Mouse (Mus musculus) intestine, postnatal 0 days (tissue): ENCODE measurements around the gene Corin. TPM values are rescaled to one million over a fixed set of nuclear protein-coding genes. Genes with fewer than 3 reads are reported as not detected.
A peak's percentile ranks its signal among the peaks of the same experiment; 100 is the strongest.

ENCODE experiments used
- ATAC-seq: fragments of 200-750 bp; cut with Nextera tagmentation; 2 replicates; pipeline ENCODE4 v1.8.0; 2017; ENCODE audit warnings: mild to moderate bottlenecking, moderate TSS enrichment, moderate library complexity
- H3K27ac ChIP-seq: fragments of 300-500 bp; sonication (generic); 2 replicates; pipeline ENCODE4 v1.5.1; 2014; ENCODE audit warnings: mild to moderate bottlenecking, low read depth, low read length, moderate library complexity
- H3K27me3 ChIP-seq: fragments of 300-500 bp; sonication (generic); replicated peaks from 2 replicates; pipeline ENCODE4 v1.6.1; 2014; ENCODE audit warnings: low read length, mixed read lengths; ENCODE audit not compliant: control insufficient read depth, insufficient read depth
- H3K36me3 ChIP-seq: fragments of 300-500 bp; sonication (generic); 2 replicates; pipeline ENCODE4 v1.6.1; 2014; ENCODE audit warnings: mild to moderate bottlenecking, moderate library complexity; ENCODE audit not compliant: control insufficient read depth, insufficient read depth
- H3K4me1 ChIP-seq: fragments of 300-500 bp; sonication (generic); replicated peaks from 2 replicates; pipeline ENCODE4 v1.6.1; 2014; ENCODE audit warnings: antibody characterized with exemption, low read length, mixed read lengths; ENCODE audit not compliant: control insufficient read depth, insufficient read depth
- H3K4me2 ChIP-seq: fragments of 300-500 bp; sonication (generic); replicated peaks from 2 replicates; pipeline ENCODE4 v1.6.1; 2014; ENCODE audit warnings: low read depth, mild to moderate bottlenecking, moderate library complexity
- H3K4me3 ChIP-seq: fragments of 300-500 bp; sonication (generic); 2 replicates; pipeline ENCODE4 v1.5.1; 2014; ENCODE audit warnings: low read depth, low read length
- H3K9ac ChIP-seq: fragments of 300-500 bp; sonication (generic); 2 replicates; pipeline ENCODE4 v1.6.1; 2014; ENCODE audit warnings: mild to moderate bottlenecking, low read depth, low read length
- H3K9me3 ChIP-seq: fragments of 300-500 bp; sonication (generic); 2 replicates; pipeline ENCODE4 v1.6.1; 2016; ENCODE audit warnings: mixed run types; ENCODE audit not compliant: control insufficient read depth
- CTCF ChIP-seq: sonication (generic); IDR thresholded peaks from 2 replicates; pipeline ENCODE4 v1.5.1; 2016; ENCODE audit warnings: low read depth, mild to moderate bottlenecking, control low read depth, antibody characterized with exemption, moderate library complexity
- WGBS: fragments of 180-500 bp; shearing (Covaris S2); extraction: QIAGEN DNeasy Blood & Tissue Kit; methylation state at CpG from one replicate; pipeline ENCODE4 v1.1.7; 2014; 5-methylcytosine and 5-hydroxymethylcytosine counted together
- polyA plus RNA-seq: library from polyadenylated mRNA; unstranded; fragments of >200 nt; fragmentation: Nextera tagmentation; extraction: Ambion mirVana; gene quantifications from 2 replicates; pipeline ENCODE4 v1.2.1, GENCODE M21; 2015

Corin gene
- polyA plus RNA-seq, 1 experiment from 2014 or later, result 0.09 TPM

DNA sequence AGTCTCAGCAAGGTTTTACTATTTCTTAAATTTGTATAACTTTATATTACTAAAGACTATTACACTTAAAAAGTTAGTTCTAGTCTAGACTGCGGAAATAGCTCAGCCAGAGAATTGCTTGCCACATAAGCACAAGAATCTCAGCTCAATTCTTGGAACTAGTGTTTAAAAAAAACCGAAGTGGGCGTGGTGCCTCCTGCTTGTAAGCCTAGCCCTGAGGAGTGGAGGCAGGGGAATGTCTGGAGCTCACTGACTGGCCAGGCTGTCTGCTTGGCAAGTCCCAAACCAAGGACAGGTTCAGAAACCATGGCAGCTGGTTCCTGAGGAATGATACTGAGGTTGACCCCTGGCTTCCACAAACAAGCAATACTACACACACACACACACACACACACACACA lies 72.4 kb downstream of the Corin start:
- no peak for TF ChIP-seq CTCF
- no peak overlapping the region for H3K27ac ChIP-seq
- no peak overlapping the region for H3K9ac ChIP-seq
- H3K4me1 ChIP-seq, result no peaks in the 10 kb centered on the region
- no peaks in the 10 kb centered on the region for H3K27me3 ChIP-seq
- H3K4me2 ChIP-seq, result no peak overlapping the region
- ATAC-seq, result no peak
- no peaks in the 10 kb centered on the region for H3K36me3 ChIP-seq
- no peaks in the 10 kb centered on the region for H3K9me3 ChIP-seq
- 56% methylated on average over 3 of the region's 3 CpGs for WGBS
- no peak overlapping the region for H3K4me3 ChIP-seq

- H3K27me3 ChIP-seq, result no peaks in the 10 kb centered on the region
- H3K9ac ChIP-seq, result no peak overlapping the region
- no peak for TF ChIP-seq CTCF
- no peaks in the 10 kb centered on the region for H3K9me3 ChIP-seq
- H3K4me3 ChIP-seq, result no peak overlapping the region
- WGBS, result 86% methylated on average over 4 of the region's 4 CpGs
- ATAC-seq, result no peak
- H3K27ac ChIP-seq, result no peak overlapping the region
- no peaks in the 10 kb centered on the region for H3K36me3 ChIP-seq
- H3K4me2 ChIP-seq, result no peak overlapping the region
- no peaks in the 10 kb centered on the region for H3K4me1 ChIP-seq
Measured at GRCm38 (mm10) chr5:72427556-72427955, 76.7 kb downstream of the Corin start.

GRCm38 (mm10) chr5:72425342-72426010 lies 78.8 kb downstream of the Corin start:
- no peak overlapping the region for H3K4me3 ChIP-seq
- no peak for ATAC-seq
- no peak overlapping the region for H3K9ac ChIP-seq
- no peaks in the 10 kb centered on the region for H3K9me3 ChIP-seq
- H3K27me3 ChIP-seq, result no peaks in the 10 kb centered on the region
- TF ChIP-seq CTCF, result no peak
- H3K4me1 ChIP-seq, result no peaks in the 10 kb centered on the region
- H3K27ac ChIP-seq, result no peak overlapping the region
- no peak overlapping the region for H3K4me2 ChIP-seq
- no peaks in the 10 kb centered on the region for H3K36me3 ChIP-seq

DNA sequence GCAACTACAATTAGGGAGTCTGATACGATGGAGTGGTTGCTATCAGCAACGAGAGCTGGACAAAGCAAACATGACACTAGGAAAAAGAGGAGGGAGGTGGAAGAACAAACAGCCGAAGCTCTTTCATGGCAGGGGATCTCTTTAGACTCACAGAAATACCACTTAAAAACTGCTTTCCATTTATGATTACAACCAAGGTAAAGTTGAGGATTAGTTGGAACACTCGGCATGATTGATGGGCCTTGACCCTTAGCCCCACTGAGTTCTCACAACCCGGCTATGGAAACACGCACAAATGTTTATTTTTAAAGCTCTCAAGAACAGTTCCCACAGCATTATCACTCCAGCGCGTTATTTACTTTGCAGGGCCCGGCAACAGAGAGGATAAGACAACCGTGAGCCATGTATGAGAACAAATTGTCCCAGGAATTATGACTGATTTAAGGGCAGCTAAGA lies 92.4 kb downstream of the Corin start:
- H3K9me3 ChIP-seq, result no peaks in the 10 kb centered on the region
- peak overlapping the region; percentile 21; the same call in 1 of the 2 replicates for H3K4me2 ChIP-seq
- no peak overlapping the region for H3K4me3 ChIP-seq
- no peak for TF ChIP-seq CTCF
- H3K9ac ChIP-seq, result no peak overlapping the region
- H3K36me3 ChIP-seq, result no peaks in the 10 kb centered on the region
- H3K4me1 ChIP-seq, result no peaks in the 10 kb centered on the region
- WGBS, result 6% methylated on average over 10 of the region's 10 CpGs
- no peaks in the 10 kb centered on the region for H3K27me3 ChIP-seq
- no peak overlapping the region for H3K27ac ChIP-seq
- no peak for ATAC-seq

GRCm38 (mm10) chr5:72410841-72411240 lies 93.4 kb downstream of the Corin start:
- H3K36me3 ChIP-seq, result no peaks in the 10 kb centered on the region
- TF ChIP-seq CTCF, result no peak
- no peaks in the 10 kb centered on the region for H3K4me1 ChIP-seq
- H3K27ac ChIP-seq, result no peak overlapping the region
- no peak overlapping the region for H3K4me3 ChIP-seq
- ATAC-seq, result no peak
- no peak overlapping the region for H3K4me2 ChIP-seq
- H3K9me3 ChIP-seq, result no peaks in the 10 kb centered on the region
- no peak overlapping the region for H3K9ac ChIP-seq
- no peaks in the 10 kb centered on the region for H3K27me3 ChIP-seq
- 74% methylated on average over 3 of the region's 3 CpGs for WGBS

DNA sequence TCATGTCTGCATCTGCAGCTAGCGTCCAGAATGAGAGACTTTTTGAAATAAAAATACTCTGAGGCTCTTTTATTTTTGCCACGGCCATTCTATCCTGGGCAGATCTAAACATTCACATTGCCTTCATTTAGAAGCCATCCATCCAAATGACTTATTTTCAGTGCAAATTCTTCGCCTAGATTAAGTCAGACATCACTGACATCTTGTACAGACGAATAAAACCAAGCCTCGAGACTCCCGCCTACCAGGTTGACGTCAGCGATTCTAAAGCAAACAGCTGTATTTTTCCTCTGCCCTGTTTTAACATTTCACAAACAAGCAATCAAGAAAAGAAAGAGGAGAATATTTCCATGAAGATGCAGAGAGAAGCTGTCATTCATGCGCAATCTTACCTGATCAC lies 100.9 kb downstream of the Corin start:
- no peak for TF ChIP-seq CTCF
- no peaks in the 10 kb centered on the region for H3K27me3 ChIP-seq
- H3K27ac ChIP-seq, result no peak overlapping the region
- no peaks in the 10 kb centered on the region for H3K9me3 ChIP-seq
- H3K4me3 ChIP-seq, result no peak overlapping the region
- no peak overlapping the region for H3K4me2 ChIP-seq
- no peaks in the 10 kb centered on the region for H3K4me1 ChIP-seq
- no peak overlapping the region for H3K9ac ChIP-seq
- H3K36me3 ChIP-seq, result no peaks in the 10 kb centered on the region
- 78% methylated on average over 9 of the region's 9 CpGs for WGBS
- no peak for ATAC-seq
